Mouse (Mus musculus) inflammation-experienced regulatory T-cells, adult 6 months (primary cell): ENCODE data around the gene Sipa1l3. TPM values are rescaled to one million over a fixed set of nuclear protein-coding genes. Genes with fewer than 3 reads are reported as not detected.

Experiments used
- ATAC-seq: one replicate; pipeline ENCODE4 v1.8.0; 2017
- polyA plus RNA-seq, 3 experiments: library from polyadenylated mRNA; unstranded; fragments of 100-300 nt; shearing (Covaris generic); gene quantifications; one replicate each; pipeline ENCODE4 v1.2.1; 2017

Gene Sipa1l3
- 1 to 10 TPM; 2.5 to 4.9 (median 4.1) TPM for polyA plus RNA-seq

DNA sequence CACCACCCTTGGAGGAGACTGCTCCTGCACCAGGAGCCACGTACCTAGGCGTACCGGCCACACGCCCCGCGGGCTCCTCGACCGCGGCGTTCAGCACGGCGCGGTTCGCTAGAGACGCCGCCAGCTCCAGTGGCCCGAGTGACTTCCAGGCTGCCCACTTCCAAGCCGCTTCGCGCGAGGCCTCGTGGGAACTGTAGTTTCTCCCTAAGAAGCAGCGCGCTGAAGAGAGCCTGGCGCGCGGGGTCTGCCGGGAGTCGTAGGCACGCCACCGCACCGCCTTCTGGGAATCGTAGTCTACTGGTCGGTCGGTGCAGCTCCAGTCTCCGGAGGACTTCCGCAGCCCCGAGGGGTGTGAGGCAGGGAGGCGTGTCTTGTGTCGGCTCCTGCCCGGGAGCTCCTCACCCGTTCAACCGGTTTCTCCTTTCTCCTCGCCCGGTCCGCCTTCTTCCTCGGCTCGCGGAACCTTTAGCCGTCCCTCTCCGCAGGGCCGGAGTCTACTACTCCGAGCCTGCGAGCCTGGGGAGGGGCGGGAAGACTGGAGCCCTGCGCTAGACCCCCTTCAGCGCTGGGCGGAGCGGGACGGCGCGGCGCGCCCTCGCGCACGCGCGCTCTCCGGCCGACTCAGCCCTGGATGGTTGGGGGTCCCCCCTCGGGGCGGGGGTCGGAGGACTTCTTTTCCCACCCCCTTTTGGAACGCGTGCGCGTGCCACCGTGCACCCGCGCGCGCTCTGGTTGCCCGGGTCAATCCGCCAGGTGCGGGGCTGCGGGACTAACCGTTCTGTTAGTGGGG, at the start of gene Sipa1l3:
Gene Sipa1l3, minus strand, starts transcription at position 221 of the 790 bp plus-strand sequence.
- peak; percentile 100 for ATAC-seq

DNA sequence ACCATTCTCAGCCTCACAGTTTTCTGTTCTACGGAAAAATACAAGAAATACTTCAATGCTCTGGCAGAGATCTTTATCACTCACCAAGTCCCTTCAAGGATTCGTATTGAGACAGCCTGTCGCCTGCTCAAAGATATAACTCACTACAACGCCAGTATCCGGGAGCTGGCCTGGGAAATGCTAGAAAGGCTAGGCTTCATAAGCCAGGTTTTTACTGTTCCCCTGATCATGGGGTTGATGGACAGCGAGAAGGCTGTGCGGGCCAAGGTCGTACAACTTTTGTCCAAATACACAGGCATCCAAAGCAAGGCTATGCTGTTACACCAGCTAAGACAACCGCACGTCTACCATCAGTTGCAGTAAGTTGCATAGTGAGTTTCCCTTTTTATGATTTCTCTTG, 44.6 kb upstream of the Sipa1l3 start:
- no peak for ATAC-seq

DNA sequence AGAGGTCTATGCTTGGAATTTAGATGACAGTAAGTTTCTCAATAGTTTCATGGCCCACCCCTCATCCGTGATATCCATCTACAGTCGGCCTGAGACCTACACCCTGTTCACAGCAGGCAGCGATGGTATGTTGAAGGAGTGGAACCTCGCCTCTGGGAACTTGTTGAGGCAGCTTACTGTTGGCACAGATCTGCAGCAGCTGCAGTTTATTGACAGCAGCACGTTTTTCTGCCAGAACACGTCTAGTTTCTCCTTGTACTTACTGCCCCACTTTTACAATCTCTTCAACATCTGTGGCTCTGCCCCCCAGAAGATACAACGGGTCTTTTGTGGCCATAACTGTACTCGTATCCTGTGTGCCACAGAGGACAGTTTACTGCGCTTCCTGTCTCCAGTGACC, 42.6 kb upstream of the Sipa1l3 start:
- no peak for ATAC-seq

DNA sequence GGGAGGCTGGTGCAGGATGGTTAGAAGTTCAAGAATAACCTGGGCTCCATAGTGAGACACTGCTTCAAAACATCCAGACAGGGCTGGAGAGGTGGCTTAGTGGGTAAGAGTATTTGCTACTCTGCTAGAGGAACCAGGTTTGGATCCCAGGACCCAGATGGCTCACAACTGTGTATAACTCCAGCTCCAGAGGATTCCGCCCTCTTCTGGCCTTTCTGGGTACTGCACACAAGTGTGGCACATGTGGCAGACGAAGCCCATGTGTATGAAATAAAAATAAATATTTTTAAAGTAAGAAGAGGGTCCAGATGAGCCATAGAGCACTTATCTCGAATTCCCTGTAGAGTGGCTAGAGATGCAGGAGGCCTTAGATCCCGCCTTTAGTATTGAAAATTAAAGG, 40.8 kb upstream of the Sipa1l3 start:
- ATAC-seq = no peak

DNA sequence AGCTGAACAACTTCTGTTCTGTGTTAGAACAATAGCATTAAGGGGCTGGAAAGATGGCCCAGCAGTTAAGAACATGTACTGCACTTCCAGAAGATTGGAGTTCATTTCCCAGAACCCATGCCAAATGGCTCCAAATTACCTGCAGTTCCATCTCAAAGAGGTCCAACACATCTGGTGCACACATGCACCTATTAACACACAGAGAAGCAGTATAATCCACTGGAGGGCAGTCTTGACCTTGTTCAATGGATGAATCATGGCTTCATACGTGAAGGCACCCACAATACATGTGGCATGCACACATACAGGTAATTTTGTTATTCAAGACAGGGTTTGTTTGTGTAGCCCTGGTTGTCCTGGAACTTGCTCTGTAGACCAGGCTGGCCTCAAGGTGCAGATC, 40.3 kb upstream of the Sipa1l3 start:
- ATAC-seq = no peak

DNA sequence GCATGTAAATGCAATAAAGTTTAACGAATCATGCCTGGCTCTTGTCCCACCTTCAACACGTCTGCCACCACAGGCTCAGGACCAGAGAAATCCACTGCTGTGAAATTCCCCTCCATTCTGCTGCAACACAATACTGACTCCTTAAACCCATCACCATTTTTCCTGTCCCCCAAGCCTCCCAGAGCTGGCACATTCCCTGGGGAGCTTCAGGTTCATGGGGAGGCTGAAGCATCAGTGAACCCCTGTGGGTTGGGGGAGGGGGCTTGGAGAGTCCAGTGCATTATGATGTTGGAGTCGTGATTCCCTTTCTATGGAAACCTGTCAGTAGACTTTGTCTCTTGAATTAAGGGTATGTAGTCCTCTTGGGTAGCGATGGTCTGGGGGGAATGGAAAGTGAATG, 37.8 kb upstream of the Sipa1l3 start:
- no peak for ATAC-seq

DNA sequence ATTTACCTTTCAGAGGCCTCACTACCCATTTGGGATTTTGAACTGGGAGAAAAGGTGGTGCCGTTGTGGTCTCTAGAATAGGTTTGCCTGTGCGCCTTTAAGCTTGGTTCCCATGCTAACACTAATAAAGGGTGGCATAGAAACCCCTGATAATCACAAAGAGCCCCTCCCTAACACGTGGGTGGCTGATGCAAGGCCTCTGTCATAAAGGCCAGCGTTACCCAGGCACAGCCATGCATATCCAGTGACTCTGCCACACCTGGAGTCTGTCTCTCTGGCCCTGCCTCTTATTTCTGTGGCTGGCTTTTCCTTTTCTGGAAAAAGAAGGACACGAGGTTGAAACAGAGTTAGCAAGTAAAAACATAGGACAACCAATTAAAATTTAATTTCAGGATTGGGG, 37.1 kb upstream of the Sipa1l3 start:
- ATAC-seq = no peak

DNA sequence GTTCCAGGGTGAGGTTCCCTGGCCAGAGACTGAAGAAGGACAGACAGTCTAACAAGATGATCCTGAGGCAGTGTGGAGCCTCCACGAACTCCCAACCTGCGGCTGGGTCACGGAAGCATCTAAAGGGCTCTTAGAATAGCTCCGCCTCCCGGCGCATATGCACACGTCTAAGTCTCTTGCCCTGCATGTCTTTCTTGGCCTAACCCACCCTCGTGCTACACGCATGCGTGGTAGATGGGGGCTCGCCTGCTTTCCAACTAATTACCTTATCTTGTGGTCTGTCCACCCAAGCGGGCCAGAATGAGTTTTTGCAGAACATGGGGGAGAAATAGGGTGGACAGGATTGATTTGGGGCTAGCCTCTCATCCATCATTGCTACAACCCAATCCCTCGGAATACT, 36.6 kb upstream of the Sipa1l3 start:
- no peak for ATAC-seq

DNA sequence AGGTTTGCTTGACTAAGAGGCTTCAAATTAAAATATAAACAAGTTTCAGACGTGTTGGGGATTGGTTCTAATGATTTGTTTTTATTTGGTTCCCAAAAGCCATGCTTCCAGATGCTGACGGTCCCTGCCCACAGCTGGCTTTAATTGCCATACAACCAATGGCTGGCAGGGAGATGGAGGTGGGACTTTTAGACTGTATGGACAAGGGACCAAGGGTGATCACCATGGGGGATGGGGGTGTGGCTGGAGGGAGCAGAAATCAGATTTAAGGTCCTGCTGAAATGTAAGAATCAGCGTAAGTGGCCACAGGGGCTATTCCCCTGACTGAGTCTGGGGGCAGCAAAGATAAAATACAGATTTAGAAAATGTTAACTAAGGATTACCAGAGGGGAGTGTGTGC, 32.2 kb upstream of the Sipa1l3 start:
- ATAC-seq = no peak

DNA sequence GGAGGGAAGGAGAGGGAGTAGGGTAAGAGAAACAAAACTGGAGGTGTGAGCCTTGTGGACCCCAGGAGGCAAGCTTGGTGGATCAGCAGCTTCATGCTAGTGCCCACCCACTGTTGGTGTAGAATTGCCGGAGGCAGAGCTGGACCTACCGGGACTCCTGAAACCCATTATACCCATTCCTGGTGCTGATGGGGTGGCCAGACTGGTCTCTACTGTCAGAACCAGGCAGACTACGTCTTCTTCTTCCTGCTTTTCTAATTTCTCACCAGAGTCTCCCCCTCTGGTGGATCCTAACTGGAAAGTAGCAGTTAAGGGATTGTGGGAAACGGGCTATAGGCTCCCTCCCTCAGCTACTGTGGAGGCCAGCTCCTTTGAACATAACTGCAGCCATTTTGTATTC, 23.2 kb upstream of the Sipa1l3 start:
- no peak for ATAC-seq

DNA sequence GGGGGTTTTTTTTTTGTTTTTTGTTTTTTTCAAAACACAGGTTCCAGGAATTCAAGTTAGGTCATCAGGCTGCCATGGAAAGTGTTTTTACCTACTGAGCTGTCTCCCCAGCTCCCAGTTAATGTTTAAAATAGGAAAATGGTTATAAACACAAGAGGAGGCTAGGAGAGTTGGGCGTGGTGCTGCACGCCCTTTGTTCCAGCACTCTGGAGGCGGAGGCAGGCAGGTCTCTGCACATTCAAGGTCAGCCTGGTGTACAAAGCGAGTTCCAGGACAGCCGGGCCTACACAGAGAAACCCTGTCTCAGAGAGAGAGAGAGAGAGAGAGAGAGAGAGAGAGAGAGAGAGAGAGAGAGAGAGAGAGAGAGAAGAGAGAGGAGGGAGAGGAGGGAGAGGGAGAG, 22.7 kb upstream of the Sipa1l3 start:
- no peak for ATAC-seq

DNA sequence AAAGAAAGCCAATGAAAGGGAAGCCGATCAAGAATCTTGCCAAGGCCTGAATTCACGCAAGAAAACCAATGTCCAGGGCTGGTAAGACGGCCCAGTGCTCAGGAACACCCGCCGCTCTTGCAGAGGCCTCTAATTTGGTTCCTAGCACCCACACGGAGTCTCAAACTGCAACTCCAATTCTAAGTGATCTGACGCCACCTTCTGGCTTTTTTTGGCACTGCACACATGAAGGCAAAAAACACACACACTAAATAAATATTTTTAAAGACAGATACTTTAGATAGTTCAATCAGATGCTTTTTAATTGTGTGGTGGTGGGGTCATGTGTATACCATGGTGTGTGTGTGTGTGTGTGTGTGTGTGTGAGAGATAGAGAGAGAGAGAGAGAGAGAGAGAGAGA, 22.2 kb upstream of the Sipa1l3 start:
- no peak for ATAC-seq

DNA sequence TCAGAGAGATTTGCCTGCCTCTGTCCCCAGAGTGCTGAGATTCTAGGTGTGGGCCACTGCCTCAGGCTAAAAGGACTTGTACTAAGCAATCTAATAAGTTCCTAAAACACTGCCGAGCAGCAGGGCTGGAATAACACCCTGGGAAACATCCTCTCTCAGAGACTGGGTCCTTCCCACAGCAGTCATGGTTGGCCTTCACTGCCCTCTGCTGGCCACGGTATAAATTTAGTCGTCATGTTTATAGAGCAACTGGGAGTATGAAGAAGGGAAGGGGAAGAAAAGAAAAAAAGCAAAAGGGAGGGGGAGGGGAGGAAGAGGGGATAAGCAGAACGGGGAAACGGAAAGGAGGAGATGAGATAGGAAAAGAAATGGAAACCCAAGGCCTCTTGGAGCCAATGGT, 5.3 kb upstream of the Sipa1l3 start:
- ATAC-seq = no peak

DNA sequence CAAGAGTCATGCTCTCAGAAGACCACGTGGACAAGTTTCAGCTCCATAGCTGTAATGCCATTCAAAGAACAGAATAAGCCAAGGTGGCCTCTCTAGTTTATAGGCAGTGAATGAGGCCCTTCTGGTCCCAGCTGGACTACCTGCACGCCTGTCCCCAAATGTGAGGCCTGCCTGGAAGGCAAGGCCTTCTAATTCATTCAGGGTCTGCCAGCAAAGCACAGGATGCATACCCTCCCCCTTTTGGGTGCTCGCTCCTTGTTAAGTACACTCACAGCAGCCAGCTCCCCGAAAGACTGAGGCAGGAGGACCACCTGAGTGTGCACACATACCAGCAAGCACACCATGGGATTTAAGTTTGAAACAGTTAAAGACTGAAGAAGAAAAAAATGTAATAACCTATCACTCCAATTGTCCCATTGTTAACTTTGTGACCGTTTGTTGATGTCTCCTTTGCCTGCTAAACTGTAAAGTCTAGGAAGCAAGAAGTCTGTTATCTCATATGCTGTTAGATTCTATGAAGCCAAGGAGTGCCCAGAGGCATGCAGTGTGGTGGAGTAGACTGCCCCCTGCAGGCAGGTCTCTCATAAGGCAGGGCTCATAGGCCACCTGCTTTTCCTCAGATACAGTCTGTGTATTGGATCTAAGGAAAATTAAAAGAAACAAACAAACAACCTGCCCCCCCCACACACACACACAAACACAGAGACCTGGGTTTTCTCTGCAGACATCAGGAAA, 3.6 kb upstream of the Sipa1l3 start:
- no peak for ATAC-seq

DNA sequence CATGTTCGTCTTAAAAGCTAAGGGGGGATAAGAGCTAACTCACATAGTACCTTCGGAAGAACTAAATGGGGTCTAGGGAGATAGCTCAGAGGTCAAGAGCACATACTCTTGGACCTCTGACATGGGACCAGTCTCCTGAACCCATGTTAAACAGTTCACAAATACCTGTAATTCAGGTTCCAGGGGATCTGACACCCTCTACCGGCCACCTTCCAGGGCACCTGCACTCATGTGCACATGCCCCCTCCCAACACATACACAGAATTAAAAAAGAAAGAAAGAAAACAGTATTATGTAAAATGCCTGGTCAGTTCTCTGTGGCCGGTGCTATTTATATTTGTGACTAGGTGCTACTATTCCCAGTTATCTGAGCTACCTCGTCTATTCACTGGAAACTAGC, 2.9 kb upstream of the Sipa1l3 start:
- ATAC-seq = no peak

DNA sequence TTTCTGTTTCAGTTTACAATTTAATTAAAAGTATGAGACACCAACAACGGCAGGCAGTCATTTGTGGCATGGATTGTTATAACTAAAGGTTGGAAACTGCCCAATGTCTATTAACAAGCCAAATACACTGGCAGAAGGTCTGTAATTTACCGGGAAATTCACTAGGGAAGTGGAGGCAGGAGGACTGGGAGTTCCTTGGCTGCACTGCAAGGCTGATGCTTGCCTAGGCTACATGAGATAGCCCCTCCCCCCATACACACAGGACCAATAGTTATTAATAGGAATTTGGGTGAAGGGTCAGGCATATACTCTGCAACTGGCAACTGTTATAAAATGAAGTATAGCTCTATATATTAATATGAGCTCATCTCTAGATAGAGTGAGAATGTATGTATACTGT, 2.4 kb upstream of the Sipa1l3 start:
- ATAC-seq = no peak

DNA sequence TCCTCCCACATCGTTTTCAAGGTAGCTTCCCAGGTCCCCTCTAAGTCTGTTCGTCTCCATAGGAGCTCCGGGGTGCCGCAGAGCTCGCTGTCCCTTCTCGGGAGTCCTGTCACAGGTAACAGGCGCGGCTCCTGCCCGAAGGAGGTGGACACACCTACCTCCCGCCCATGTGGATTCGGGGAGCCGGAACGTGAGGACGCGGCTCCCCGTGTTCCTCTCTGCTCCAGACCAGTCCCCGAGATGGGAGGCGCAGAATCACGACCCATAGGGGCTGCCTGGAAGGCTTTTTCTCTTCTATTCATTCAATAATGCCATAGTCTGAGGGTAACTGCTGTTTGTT, 740 bp upstream of the Sipa1l3 start:
- no peak for ATAC-seq

DNA sequence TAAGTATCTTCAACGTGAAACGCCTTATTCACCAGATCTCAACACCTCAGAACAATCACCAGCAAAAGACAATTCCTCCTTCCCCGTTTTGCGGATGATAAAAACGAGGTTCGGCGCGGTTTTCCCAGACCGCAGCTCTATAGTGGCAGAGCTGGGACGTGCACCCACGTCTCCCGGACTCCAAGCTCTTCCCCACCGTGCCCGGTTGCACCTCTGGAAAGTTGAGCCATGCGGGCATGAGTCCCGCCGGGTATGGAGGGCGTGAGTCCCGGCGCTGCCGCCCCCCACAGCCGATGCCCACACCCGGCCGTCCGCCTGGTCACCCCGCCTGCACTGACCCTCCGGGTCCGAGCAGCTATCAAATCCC, 404 bp downstream of the Sipa1l3 start:
- no peak for ATAC-seq

DNA sequence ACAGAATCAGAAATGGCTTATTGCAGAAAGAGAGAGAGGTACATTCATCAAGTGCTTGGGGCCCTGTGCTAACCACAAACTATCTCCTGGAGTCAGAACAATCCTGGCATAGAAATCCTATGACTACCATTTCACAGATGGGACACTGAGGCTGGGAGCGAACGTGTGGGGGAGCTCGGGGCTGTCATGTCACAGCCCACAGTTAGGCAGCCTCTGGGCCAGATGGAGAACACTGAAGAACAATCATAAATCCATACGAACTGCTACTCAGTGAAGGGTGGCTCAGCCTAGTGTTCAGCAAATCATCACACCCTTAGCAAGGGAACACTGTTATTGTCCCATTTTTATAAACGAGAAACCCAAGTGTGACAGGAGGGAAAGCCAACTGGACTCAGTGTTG, 1.3 kb downstream of the Sipa1l3 start:
- ATAC-seq = no peak

DNA sequence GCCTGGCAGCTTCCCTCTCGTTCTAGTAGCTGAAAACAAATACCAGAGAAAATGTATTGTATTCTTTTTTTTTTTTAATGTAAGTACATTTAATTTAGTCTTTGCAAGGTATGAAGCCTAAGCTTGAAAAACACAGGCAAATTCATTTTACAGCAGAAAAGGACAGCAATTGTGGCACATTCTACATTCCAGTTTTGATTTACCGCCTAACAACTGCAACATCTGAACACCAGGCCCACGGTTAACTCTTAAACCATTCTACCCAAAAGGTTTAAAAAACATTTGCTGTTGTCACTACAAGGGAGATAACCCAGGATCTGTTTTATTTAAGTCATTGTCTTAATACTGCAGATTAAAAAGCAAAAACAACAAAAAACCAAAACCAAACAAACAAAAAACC, 2.8 kb downstream of the Sipa1l3 start:
- ATAC-seq = no peak

DNA sequence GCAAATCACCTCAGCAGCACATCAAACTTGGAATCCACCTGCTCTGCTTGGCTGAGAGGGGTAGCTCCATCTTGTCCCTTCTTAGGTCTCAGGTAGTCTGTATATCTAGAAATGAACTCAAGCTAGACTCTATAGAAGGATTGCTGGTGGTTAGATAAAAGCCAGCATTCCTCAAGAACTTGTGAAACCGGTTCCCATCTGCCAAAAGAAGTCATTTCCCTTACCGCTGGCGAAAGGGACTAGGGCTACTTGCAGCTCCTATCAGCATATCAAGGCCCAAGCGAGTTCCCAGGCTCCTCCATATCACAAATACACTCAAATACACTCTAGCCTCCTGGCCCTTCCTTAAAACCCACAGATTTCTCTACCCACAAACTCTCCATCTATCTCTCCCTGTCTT, 5.7 kb downstream of the Sipa1l3 start:
- no peak for ATAC-seq

DNA sequence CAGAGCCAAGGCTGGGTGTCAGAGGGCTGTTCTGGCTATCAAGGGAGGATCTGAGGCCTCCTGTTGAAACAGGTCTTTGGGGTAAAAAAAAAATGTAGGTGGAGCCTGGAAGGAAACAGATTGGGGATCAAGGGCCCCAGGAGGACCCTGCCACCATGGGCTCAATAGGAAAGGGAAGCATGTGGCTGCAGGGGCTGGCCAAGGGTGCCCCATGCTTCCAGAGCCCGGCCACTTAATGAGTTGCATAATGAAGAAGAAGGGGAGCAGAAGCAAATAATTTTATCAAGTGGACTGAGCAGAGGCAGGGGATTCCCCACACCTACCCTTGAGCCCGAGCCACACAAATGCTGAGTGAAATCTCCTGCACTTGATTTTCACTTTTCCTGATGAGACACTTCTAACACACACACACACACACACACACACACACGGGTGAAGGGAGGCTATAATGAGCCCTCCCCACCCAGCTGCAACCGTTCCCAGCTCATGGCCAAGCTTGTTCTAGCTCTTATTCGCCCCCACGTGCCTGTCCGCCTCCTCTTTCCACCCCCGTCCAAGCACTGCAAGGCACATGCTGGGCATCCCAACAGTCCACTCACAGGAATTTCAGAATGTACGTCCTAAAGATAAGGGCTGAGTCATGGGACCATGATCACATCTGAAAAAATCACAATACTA, 6.7 kb downstream of the Sipa1l3 start:
- ATAC-seq = no peak

DNA sequence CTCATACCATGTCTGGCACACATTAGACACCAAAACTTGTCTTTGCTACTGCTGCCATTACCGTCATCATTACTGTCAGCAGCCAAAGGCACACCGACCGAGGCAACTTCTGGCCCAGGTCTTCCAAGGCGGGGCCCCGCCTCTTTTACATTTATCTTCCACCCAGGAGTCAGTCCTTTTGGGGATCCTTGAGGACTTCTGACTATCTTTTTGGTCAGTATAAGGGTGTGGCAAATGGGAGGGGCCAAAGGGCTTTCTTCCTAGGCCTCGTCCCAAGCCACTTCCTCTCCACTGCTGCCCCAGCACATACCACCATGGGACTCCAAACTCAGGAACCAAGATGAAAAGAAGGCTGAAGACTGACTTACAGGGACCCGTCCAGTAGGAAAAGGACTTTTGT, 9.9 kb downstream of the Sipa1l3 start:
- ATAC-seq = no peak
